Mouse (Mus musculus): Measurements from ENCODE around the gene Glg1. TPM values are rescaled to one million over a fixed set of nuclear protein-coding genes. Genes with fewer than 3 reads are reported as not detected.

The Glg1 gene
- polyA plus RNA-seq, 1 experiment from 2014 or later, result 70.8 TPM

Small RNA genes within 50 kb of the gene (microRNA-seq; reads per million reads assigned to microRNA genes)
- gene Gm23193, result not detected

Other genes with a start within 250 kb of the Glg1 start
- gene Ddx19b, start 227.5 kb downstream of the Glg1 start, polyA plus RNA-seq (2015; fragmentation: Nextera tagmentation; extraction: Ambion mirVana), result 8.2 and 8.9 TPM in 2 replicates
- gene Aars, start 226.1 kb downstream of the Glg1 start, polyA plus RNA-seq (2015; fragmentation: Nextera tagmentation; extraction: Ambion mirVana), result 68.8 and 69.6 TPM in 2 replicates
- not detected in 2 replicates for gene Exosc6, start 202.9 kb downstream of the Glg1 start, polyA plus RNA-seq (2015; fragmentation: Nextera tagmentation; extraction: Ambion mirVana)
- 0.60 and 0.79 TPM in 2 replicates for gene Clec18a, start 166.8 kb downstream of the Glg1 start, polyA plus RNA-seq (2015; fragmentation: Nextera tagmentation; extraction: Ambion mirVana)
- gene Pdpr, start 164.6 kb downstream of the Glg1 start, polyA plus RNA-seq (2015; fragmentation: Nextera tagmentation; extraction: Ambion mirVana), result 11.5 and 14.0 TPM in 2 replicates
- gene Rfwd3, start 41.0 kb upstream of the Glg1 start, polyA plus RNA-seq (2015; fragmentation: Nextera tagmentation; extraction: Ambion mirVana), result 34.3 and 34.9 TPM in 2 replicates
- 0.33 and 0.56 TPM in 2 replicates for gene Mlkl, start 79.0 kb upstream of the Glg1 start, polyA plus RNA-seq (2015; fragmentation: Nextera tagmentation; extraction: Ambion mirVana)
- not detected in 2 replicates for gene Fa2h, start 134.6 kb upstream of the Glg1 start, polyA plus RNA-seq (2015; fragmentation: Nextera tagmentation; extraction: Ambion mirVana)